Mouse (Mus musculus) c-Kit-positive CD71-positive TER-119-negative erythroid progenitor cells, embryonic 14.5 days (primary cell): ENCODE measurements around the gene Ppargc1a.

Experiments
- DNase-seq: peaks from one replicate; pipeline ENCODE4 v3.0.0-alpha.2; 2013; ENCODE audit warnings: low read depth

Ppargc1a gene

GRCm38 (mm10) chr5:51504654-51505053, 62.9 kb downstream of the Ppargc1a start:
- no peak for DNase-seq

- no peak for DNase-seq
Observed at GRCm38 (mm10) chr5:51497910-51498517, 69.5 kb downstream of the Ppargc1a start.

- no peak for DNase-seq
Observed at GRCm38 (mm10) chr5:51495446-51495845, 72.1 kb downstream of the Ppargc1a start.

GRCm38 (mm10) chr5:51494358-51494876, 73.1 kb downstream of the Ppargc1a start:
- no peak for DNase-seq

- no peak for DNase-seq
Observed at GRCm38 (mm10) chr5:51483768-51484167, 83.8 kb downstream of the Ppargc1a start.

- DNase-seq: no peak
Observed at GRCm38 (mm10) chr5:51479859-51480258, 87.7 kb downstream of the Ppargc1a start.

GRCm38 (mm10) chr5:51479456-51479855, 88.1 kb downstream of the Ppargc1a start:
- no peak for DNase-seq

- DNase-seq: no peak
Observed at GRCm38 (mm10) chr5:51478319-51478994, 89.1 kb downstream of the Ppargc1a start.

- DNase-seq: no peak
Observed at GRCm38 (mm10) chr5:51477140-51477539, 90.4 kb downstream of the Ppargc1a start.

GRCm38 (mm10) chr5:51475034-51475541, 92.4 kb downstream of the Ppargc1a start:
- DNase-seq: no peak

- DNase-seq: no peak
Observed at GRCm38 (mm10) chr5:51471614-51472013, 95.9 kb downstream of the Ppargc1a start.

GRCm38 (mm10) chr5:51466036-51466435, 101.5 kb downstream of the Ppargc1a start:
- no peak for DNase-seq

GRCm38 (mm10) chr5:51452033-51452432, 115.5 kb downstream of the Ppargc1a start:
- DNase-seq: no peak

GRCm38 (mm10) chr5:51447631-51448030, 119.9 kb downstream of the Ppargc1a start:
- DNase-seq: no peak

GRCm38 (mm10) chr5:51446299-51447090, 121.0 kb downstream of the Ppargc1a start:
- DNase-seq: no peak

- no peak for DNase-seq
Observed at GRCm38 (mm10) chr5:51445726-51446125, 121.8 kb downstream of the Ppargc1a start.

- DNase-seq: no peak
Observed at GRCm38 (mm10) chr5:51439773-51440172, 127.8 kb downstream of the Ppargc1a start.

- DNase-seq: no peak
Observed at GRCm38 (mm10) chr5:51433905-51434304, 133.6 kb downstream of the Ppargc1a start.

- no peak for DNase-seq
Observed at GRCm38 (mm10) chr5:51432532-51432931, 135.0 kb downstream of the Ppargc1a start.

- DNase-seq: no peak
Observed at GRCm38 (mm10) chr5:51432031-51432430, 135.5 kb downstream of the Ppargc1a start.

- DNase-seq: no peak
Observed at GRCm38 (mm10) chr5:51426406-51426805, 141.1 kb downstream of the Ppargc1a start.

- DNase-seq: no peak
Observed at GRCm38 (mm10) chr5:51416377-51416776, 151.1 kb downstream of the Ppargc1a start.

- no peak for DNase-seq
Observed at GRCm38 (mm10) chr5:51415456-51415855, 152.1 kb downstream of the Ppargc1a start.
